Mouse (Mus musculus) liver, adult (tissue): ENCODE data around the gene Stx12.

Source experiments
- GATA4 ChIP-seq: IDR thresholded peaks from 2 replicates; pipeline ENCODE4 v1.6.1; 2014; ENCODE audit warnings: mild to moderate bottlenecking, low read length; ENCODE audit not compliant: insufficient replicate concordance

Gene Stx12

GRCm38 (mm10) chr4:132809621-132810020, 74.7 kb downstream of the Stx12 start:
- no peak for TF ChIP-seq GATA4

- TF ChIP-seq GATA4, result no peak
Measured at GRCm38 (mm10) chr4:132807771-132808641, 76.3 kb downstream of the Stx12 start.

- TF ChIP-seq GATA4, result no peak
Measured at GRCm38 (mm10) chr4:132806620-132807191, 77.6 kb downstream of the Stx12 start.

- no peak for TF ChIP-seq GATA4
Measured at GRCm38 (mm10) chr4:132805599-132806197, 78.6 kb downstream of the Stx12 start.

GRCm38 (mm10) chr4:132805146-132805545, 79.2 kb downstream of the Stx12 start:
- no peak for TF ChIP-seq GATA4

- TF ChIP-seq GATA4, result no peak
Measured at GRCm38 (mm10) chr4:132804331-132804730, 80.0 kb downstream of the Stx12 start.

- TF ChIP-seq GATA4, result no peak
Measured at GRCm38 (mm10) chr4:132803876-132804275, 80.4 kb downstream of the Stx12 start.
